7 mouse cellular contexts compared by ENCODE assay signal in the genomic region with DNA sequence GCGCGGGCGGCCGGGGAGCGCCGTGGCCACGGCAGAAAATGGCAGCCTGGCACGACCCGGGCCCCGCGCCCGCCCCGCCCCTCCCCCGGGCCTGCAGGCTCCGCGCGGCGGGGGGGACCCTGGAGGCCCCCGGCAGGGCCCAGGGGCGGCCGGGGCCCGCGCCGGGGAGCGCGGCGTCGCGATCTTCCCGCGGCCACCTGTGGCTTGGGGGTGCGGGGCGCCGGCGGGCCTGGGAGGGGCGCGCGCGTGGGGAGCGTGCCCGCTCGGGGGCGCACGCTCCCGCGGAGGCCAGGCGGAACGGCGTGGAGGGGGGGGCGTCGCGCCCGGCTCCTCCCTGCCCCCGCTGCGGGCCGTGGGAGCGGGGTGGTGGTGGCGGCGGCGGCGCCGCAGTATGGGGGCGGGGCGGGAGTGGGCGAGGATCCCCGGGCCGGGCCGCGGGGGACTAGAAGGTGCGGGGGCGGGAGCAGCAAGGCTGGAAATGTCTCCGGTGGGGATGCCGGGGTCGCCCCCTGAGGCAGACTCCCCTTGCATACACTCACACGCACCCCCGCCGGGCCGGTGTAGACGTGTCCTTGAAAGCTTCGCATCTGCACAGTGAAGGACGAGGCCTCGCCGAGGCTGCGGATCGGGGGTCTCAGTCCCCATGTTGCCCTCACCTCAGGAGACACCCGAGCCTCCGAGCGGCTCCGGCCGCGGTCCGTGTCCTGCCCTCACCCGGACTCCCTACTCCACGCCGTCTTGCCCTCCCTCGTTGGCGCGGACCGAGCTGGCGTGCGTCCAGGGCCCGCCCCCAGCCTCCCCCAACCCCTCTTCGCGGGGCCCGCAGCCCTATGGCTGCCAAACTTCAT. TPM values are rescaled to one million over a fixed set of nuclear protein-coding genes. Genes with fewer than 3 reads are reported as not detected.
DNase-seq lines count a peak whose midpoint lies in the region; ATAC-seq and TF ChIP-seq lines count a peak whose summit lies in the region.

No protein-coding gene starts in this region.

- peak overlapping the region; percentile 82 for H3K9ac ChIP-seq in hindbrain, postnatal 0 days (replicated peaks; ENCODE audit: low read length)
- peak overlapping the region; percentile 93 for H3K9ac ChIP-seq in limb, embryonic 13.5 days
- peak overlapping the region; percentile 93 for H3K9ac ChIP-seq in midbrain, embryonic 15.5 days

- H3K9me3 ChIP-seq in hindbrain, postnatal 0 days (ENCODE audit: low read length), result no peaks in the 10 kb centered on the region
- no peaks in the 10 kb centered on the region for H3K9me3 ChIP-seq in limb, embryonic 13.5 days
- no peaks in the 10 kb centered on the region for H3K9me3 ChIP-seq in midbrain, embryonic 15.5 days

- peak overlapping the region; percentile 93 for H3K27ac ChIP-seq in hindbrain, postnatal 0 days
- H3K27ac ChIP-seq in limb, embryonic 13.5 days, result peak overlapping the region; percentile 93
- peak overlapping the region; percentile 93 for H3K27ac ChIP-seq in midbrain, embryonic 15.5 days

- H3K4me1 ChIP-seq in hindbrain, postnatal 0 days (ENCODE audit: insufficient read depth, low read length), result peaks cover 31% of the 10 kb centered on the region
- peaks cover 51% of the 10 kb centered on the region for H3K4me1 ChIP-seq in limb, embryonic 13.5 days
- peaks cover 47% of the 10 kb centered on the region for H3K4me1 ChIP-seq in midbrain, embryonic 15.5 days

- peak overlapping the region; percentile 86 for H3K4me3 ChIP-seq in hindbrain, postnatal 0 days (ENCODE audit: low read length)
- H3K4me3 ChIP-seq in limb, embryonic 13.5 days, result peak overlapping the region; percentile 93
- peak overlapping the region; percentile 80 for H3K4me3 ChIP-seq in midbrain, embryonic 15.5 days

- ATAC-seq in hindbrain, postnatal 0 days, result peak; percentile 52
- peak; percentile 67 for ATAC-seq in limb, embryonic 13.5 days (ENCODE audit: low FRiP score, low read depth)
- peak; percentile 55 for ATAC-seq in midbrain, embryonic 15.5 days (replicated peaks)

- peak; percentile 61 for DNase-seq in NIH3T3 (ENCODE audit: low read depth)
- peak; percentile 81 for DNase-seq in cerebellum, adult 11-12 months
- peak; percentile 44 for DNase-seq in gastrocnemius, adult 18-20 months (ENCODE audit: low spot score)
- DNase-seq in hindbrain, postnatal 0 days (ENCODE audit: low spot score), result peak; percentile 76
- peak; percentile 52 for DNase-seq in splenic B cell, adult 2 months (ENCODE audit: low read depth, low spot score)

- 2% methylated on average over 50 of the region's 105 CpGs for whole genome bisulfite sequencing in hindbrain, postnatal 0 days
- WGBS in limb, embryonic 13.5 days, result under 1% methylated on average over 48 of the region's 105 CpGs
- under 1% methylated on average over 68 of the region's 105 CpGs for WGBS in midbrain, embryonic 15.5 days

- H3K36me3 ChIP-seq in hindbrain, postnatal 0 days (ENCODE audit: insufficient read depth, low read length), result no peaks in the 10 kb centered on the region
- H3K36me3 ChIP-seq in limb, embryonic 13.5 days, result 0 out of 2 replicates have a peak, but pooled peaks cover 3% of the 10 kb centered on the region
- no peaks in the 10 kb centered on the region for H3K36me3 ChIP-seq in midbrain, embryonic 15.5 days (replicated peaks)
- H3K36me3 ChIP-seq in splenic B cell, adult 2 months (ENCODE audit: control insufficient read depth, insufficient read depth, low read length, poor library complexity, severe bottlenecking), result no peaks in the 10 kb centered on the region

- H3K4me2 ChIP-seq in hindbrain, postnatal 0 days (ENCODE audit: low read depth, low read length), result peak overlapping the region; percentile 80
- peak overlapping the region; percentile 87 for H3K4me2 ChIP-seq in limb, embryonic 13.5 days (replicated peaks)
- peak overlapping the region; percentile 73 for H3K4me2 ChIP-seq in midbrain, embryonic 15.5 days

- no peak for TF ChIP-seq CTCF in hindbrain, postnatal 0 days (IDR thresholded peaks at IDR 0.05; ENCODE audit: low read depth)

- no peaks in the 10 kb centered on the region for H3K27me3 ChIP-seq in hindbrain, postnatal 0 days (ENCODE audit: insufficient read depth, low read length)
- no peaks in the 10 kb centered on the region for H3K27me3 ChIP-seq in limb, embryonic 13.5 days
- no peaks in the 10 kb centered on the region for H3K27me3 ChIP-seq in midbrain, embryonic 15.5 days (replicated peaks)
- H3K27me3 ChIP-seq in splenic B cell, adult 2 months (ENCODE audit: control insufficient read depth, insufficient read depth, low read length, poor library complexity, severe bottlenecking), result no peaks in the 10 kb centered on the region

RNA-seq across cellular contexts. Expression of a gene that starts 2.0 kb away (rescaled TPM):
- 10 to 100 TPM; 54.6 to 62.0 TPM for total RNA-seq in gastrocnemius, adult 18-20 months (2021)
- 81.8 and 90.3 TPM in 2 replicates for total RNA-seq in hindbrain, postnatal 0 days (2014; rRNA removed)
- polyA plus RNA-seq in hindbrain, postnatal 0 days (2015; fragmentation: Nextera tagmentation; extraction: Ambion mirVana), result 133 and 134 TPM in 2 replicates
- 200 and 203 TPM in 2 replicates for polyA plus RNA-seq in limb, embryonic 13.5 days (2015; fragmentation: Nextera tagmentation; extraction: Ambion mirVana)
- polyA plus RNA-seq in midbrain, embryonic 15.5 days (2015; fragmentation: Nextera tagmentation; extraction: Ambion mirVana), result 144 and 152 TPM in 2 replicates

Comparison
In these comparisons a context has a peak if more than half of its experiments do, and no peak if none do; other contexts are left out.
1. Peak in every context shown above with its lines: DNase-seq, ATAC-seq, H3K4me3 ChIP-seq and H3K27ac ChIP-seq.